9 mouse cellular contexts compared by ENCODE assay signal in the genomic region with DNA sequence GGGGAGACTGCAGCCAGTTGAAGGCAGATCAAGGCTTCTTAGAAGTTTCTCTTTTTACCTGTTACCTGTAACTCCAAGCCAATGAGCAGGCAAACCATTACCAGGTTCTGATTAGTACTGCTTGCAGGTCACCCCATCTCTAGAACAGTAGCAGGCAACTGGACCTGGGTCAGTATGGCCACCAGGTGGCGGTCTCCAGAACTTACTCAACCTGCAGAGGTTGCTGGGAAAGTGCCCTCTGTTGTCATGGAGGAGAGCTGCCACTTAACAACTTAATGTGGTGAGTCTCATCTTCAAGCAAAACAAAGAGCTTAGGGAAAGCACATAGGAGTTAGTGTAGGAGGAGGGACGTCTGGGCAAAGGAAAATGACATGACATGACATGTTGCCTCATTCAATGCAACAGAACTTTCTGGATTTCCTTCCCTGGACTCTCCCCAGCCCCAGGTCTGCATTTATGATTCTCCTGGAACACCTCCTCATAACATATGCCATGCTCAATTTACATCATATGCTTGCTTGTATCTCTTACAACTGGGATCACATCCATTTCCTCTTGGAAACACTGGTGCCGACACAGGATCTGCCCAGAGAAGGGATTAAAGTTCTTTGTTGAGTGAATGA.
DNase-seq lines count a peak whose midpoint lies in the region; TF ChIP-seq lines count a peak whose summit lies in the region.
"Had no signal": no experiment of that assay in that cellular context is flagged by ENCODE, and none has a peak within 500 bp of the region (broad histone marks: within the 10 kb centered on the region; RNA-seq: fewer than 3 reads in every experiment).

No protein-coding gene starts in this region.

- DNase-seq in heart, adult 18-20 months: peak; percentile 73 to 85
- no peak for DNase-seq in heart, embryonic 10.5 days (ENCODE audit: low spot score)
- DNase-seq in CH12.LX (ENCODE audit: extremely low read depth): peak; percentile 75
- peak; percentile 37 for DNase-seq in c-Kit-positive CD71-negative TER-119-negative erythroid progenitor cells, embryonic 14.5 days (ENCODE audit: low read depth)
- DNase-seq in kidney, postnatal 10 days: peak; percentile 82
- DNase-seq in lung, postnatal 36 days: peak; percentile 92
- peak; percentile 17 to 30 for DNase-seq in thymus, postnatal 36 days

- H3K27ac ChIP-seq in heart, embryonic 10.5 days: no peak overlapping the region
- no peak overlapping the region for H3K27ac ChIP-seq in CH12.LX (ENCODE audit: insufficient read depth, low read depth)
- peak overlapping the region; percentile 78 for H3K27ac ChIP-seq in embryonic fibroblast, embryonic 13.5 days (ENCODE audit: insufficient read depth, low read length)
- H3K27ac ChIP-seq: midbrain, embryonic 12.5 days had no signal

- TF ChIP-seq RAD21 in CH12.LX (IDR thresholded peaks at IDR 0.05; ENCODE audit: low read depth, low read length): peak; percentile 66

- H3K4me1 ChIP-seq in heart, embryonic 10.5 days: peaks cover 11% of the 10 kb centered on the region
- H3K4me1 ChIP-seq in CH12.LX (ENCODE audit: control insufficient read depth in 1 of 2, insufficient read depth in 2 of 2): peaks cover 0 to 10% of the 10 kb centered on the region in 2 experiments; a peak in 2 of 4 replicates
- peaks cover 4% of the 10 kb centered on the region; the same call in 1 of the 2 replicates for H3K4me1 ChIP-seq in embryonic fibroblast, embryonic 13.5 days (ENCODE audit: control insufficient read depth, insufficient read depth, low read length)
- H3K4me1 ChIP-seq: midbrain, embryonic 12.5 days had no signal

- dilution Hi-C loops in CH12.LX (cut with MboI; ENCODE audit: extremely low pct_ligation_motif_present, extremely low pct_unique_long_range_greater_than_20kb, low sequenced_read_pairs): no loop called here

- 41% methylated on average over 3 of the region's 3 CpGs for WGBS in heart, embryonic 10.5 days

- TF ChIP-seq EP300 in CH12.LX (IDR thresholded peaks at IDR 0.05; ENCODE audit: low read length): no peak

- no peaks in the 10 kb centered on the region for H3K79me2 ChIP-seq in CH12.LX (replicated peaks; ENCODE audit: control insufficient read depth, extremely low read depth, insufficient read depth, poor library complexity, severe bottlenecking)

- H3K4me3 ChIP-seq in heart, embryonic 10.5 days: no peak overlapping the region
- no peak overlapping the region for H3K4me3 ChIP-seq in CH12.LX (replicated peaks in 1 of 3; ENCODE audit: low read depth in 2 of 3, low read length in 2 of 3, poor library complexity in 1 of 3)
- H3K4me3 ChIP-seq in embryonic fibroblast, embryonic 13.5 days (ENCODE audit: insufficient read depth, low read length): no peak overlapping the region
- H3K4me3 ChIP-seq: midbrain, embryonic 12.5 days had no signal

- no peak for TF ChIP-seq POLR2A in CH12.LX (IDR thresholded peaks at IDR 0.05; ENCODE audit: low read depth, low read length)
- no peak for TF ChIP-seq POLR2A in embryonic fibroblast, embryonic 13.5 days (IDR thresholded peaks at IDR 0.05; ENCODE audit: low read depth, low read length)

- no peak overlapping the region for H3K9ac ChIP-seq in CH12.LX (ENCODE audit: insufficient read depth, low read depth)
- H3K9ac ChIP-seq: midbrain, embryonic 12.5 days had no signal

- TF ChIP-seq CTCF in CH12.LX (conservative IDR thresholded peaks at IDR 0.05 in 1 of 2, IDR thresholded peaks at IDR 0.05 in 1 of 2; ENCODE audit: low read depth in 2 of 2, low read length in 2 of 2): peak; percentile 40 to 98; a peak in 3 of 4 replicates
- peak; percentile 19; the same call in 1 of the 2 replicates for TF ChIP-seq CTCF in embryonic fibroblast, embryonic 13.5 days (IDR thresholded peaks at IDR 0.05; ENCODE audit: borderline replicate concordance, insufficient read depth, low read length)

- H3K4me2 ChIP-seq in CH12.LX (ENCODE audit: insufficient read depth, low read depth, poor library complexity, severe bottlenecking): no peak overlapping the region
- H3K4me2 ChIP-seq: midbrain, embryonic 12.5 days had no signal

- in situ Hi-C loops in CH12.LX (cut with MboI; ENCODE audit: low pct_ligation_motif_present, low pct_unique_long_range_greater_than_20kb, low sequenced_read_pairs): no loop called here

- no peaks in the 10 kb centered on the region for H3K27me3 ChIP-seq in heart, embryonic 10.5 days (ENCODE audit: insufficient read depth, poor library complexity, severe bottlenecking)
- H3K27me3 ChIP-seq in CH12.LX (replicated peaks): no peaks in the 10 kb centered on the region
- H3K27me3 ChIP-seq: midbrain, embryonic 12.5 days had no signal

- H3K9me3 ChIP-seq in heart, embryonic 10.5 days: no peaks in the 10 kb centered on the region
- no peaks in the 10 kb centered on the region for H3K9me3 ChIP-seq in CH12.LX (replicated peaks; ENCODE audit: low read length)
- H3K9me3 ChIP-seq: midbrain, embryonic 12.5 days had no signal

- no peaks in the 10 kb centered on the region for H3K36me3 ChIP-seq in heart, embryonic 10.5 days
- peaks cover 0 to 2% of the 10 kb centered on the region in 2 experiments for H3K36me3 ChIP-seq in CH12.LX (replicated peaks in 1 of 2; ENCODE audit: control insufficient read depth in 1 of 2, insufficient read depth in 1 of 2, low read length in 1 of 2)
- H3K36me3 ChIP-seq: midbrain, embryonic 12.5 days had no signal

TF ChIP-seq in CH12.LX, 34 proteins besides CTCF, POLR2A, EP300 and RAD21:
- TF ChIP-seq SMC3 (IDR thresholded peaks at IDR 0.05; ENCODE audit: low read depth, low read length): peak; percentile 95
- TF ChIP-seq RCOR1 (conservative IDR thresholded peaks at IDR 0.05; ENCODE audit: low read depth, low read length): no peak
- TF ChIP-seq SIN3A (IDR thresholded peaks at IDR 0.05; ENCODE audit: low read length): 0 out of 2 replicates have a peak, but pooled peaks have one; percentile 14
- no peak for TF ChIP-seq CHD1 (IDR thresholded peaks at IDR 0.05; ENCODE audit: low read depth, low read length)
- peak; percentile 29; the same call in 1 of the 2 replicates for TF ChIP-seq NELFE (IDR thresholded peaks at IDR 0.05; ENCODE audit: low read depth, low read length)
- no peak for TF ChIP-seq JUND (conservative IDR thresholded peaks at IDR 0.05; ENCODE audit: low read depth, low read length)
- no peak for TF ChIP-seq MAFK (IDR thresholded peaks at IDR 0.05; ENCODE audit: insufficient replicate concordance, low read length)
- TF ChIP-seq HCFC1 (IDR thresholded peaks at IDR 0.05; ENCODE audit: low read depth, low read length): no peak
